Mouse (Mus musculus): ENCODE data around the gene Spi1. TPM values are rescaled to one million over a fixed set of nuclear protein-coding genes. Genes with fewer than 3 reads are reported as not detected.

The Spi1 gene
- polyA plus RNA-seq, 2 experiments: 15.6 to 20.5 TPM

GRCm38 (mm10) chr2:91070076-91070800, 12.0 kb upstream of the Spi1 start, which contains the start of gene Slc39a13:
Gene Slc39a13 (minus strand): TSS chr2:91070417.
- Histone ChIP-seq H3K4me1 (replicated peaks; ENCODE audit: control insufficient read depth in 2 of 2, insufficient read depth in 2 of 2, low read length in 1 of 2) (peaks cover 0 to 11% of the 10 kb centered on the region in 2 experiments; a peak in 3 of 4 replicates), H3K36me3 (replicated peaks; ENCODE audit: control insufficient read depth, insufficient read depth, low read depth) (no peaks in the 10 kb centered on the region), H3K4me3 (ENCODE audit: insufficient read depth in 1 of 2, low read depth in 2 of 2, low read length in 2 of 2) (peak within 1 kb of the TSS; percentile 68 to 73), H3K9me3 (ENCODE audit: control insufficient read depth, low read length) (no peaks in the 10 kb centered on the region), H3K4me2 (ENCODE audit: low read depth) (peak within 1 kb of the TSS; percentile 85), H3K27me3 (ENCODE audit: control insufficient read depth, insufficient read depth, low read length) (no peaks in the 10 kb centered on the region), H3K27ac (peak within 1 kb of the TSS; percentile 46), H3K9ac (replicated peaks) (peak within 1 kb of the TSS; percentile 72)
- ATAC-seq (ENCODE audit: insufficient read depth) (peak; percentile 96), DNase-seq (ENCODE audit: low read depth in 3 of 3, low spot score in 3 of 3) (peak; percentile 77 to 84 (median 81))
- WGBS (ENCODE audit: insufficient replicate concordance): under 1% methylated on average over 69 of the region's 69 CpGs
- TF ChIP-seq CTCF (IDR thresholded peaks at IDR 0.05; ENCODE audit: low read depth) (peak; percentile 99), EP300 (IDR thresholded peaks at IDR 0.05; ENCODE audit: low read depth) (peak; percentile 39; the same call in 1 of the 2 replicates)

DNA sequence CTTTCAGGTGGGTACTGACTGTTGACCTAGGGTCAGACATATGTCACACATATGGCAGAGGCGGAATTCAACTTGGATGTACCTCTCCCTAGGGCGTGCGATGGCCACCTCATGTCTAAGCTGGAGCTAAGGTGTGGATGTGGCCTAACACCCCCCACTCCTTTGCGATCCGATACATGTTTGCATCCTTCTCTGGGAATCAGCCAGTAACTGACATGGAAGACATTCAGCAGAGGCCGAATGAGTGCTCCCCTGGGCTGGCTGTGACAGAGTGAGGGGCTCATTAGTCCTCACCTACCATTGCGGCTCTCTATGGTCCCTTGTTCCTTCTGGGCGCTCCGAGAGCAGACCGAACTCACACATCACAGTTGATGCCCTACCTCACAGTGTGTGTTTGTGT, 11.1 kb upstream of the Spi1 start:
- TF ChIP-seq EP300 (IDR thresholded peaks at IDR 0.05; ENCODE audit: low read depth): no peak
- no peak for TF ChIP-seq CTCF (IDR thresholded peaks at IDR 0.05; ENCODE audit: low read depth)
- Histone ChIP-seq H3K4me1 (replicated peaks; ENCODE audit: control insufficient read depth in 2 of 2, insufficient read depth in 2 of 2, low read length in 1 of 2) (peaks cover 0 to 11% of the 10 kb centered on the region in 2 experiments; a peak in 3 of 4 replicates), H3K4me3 (ENCODE audit: insufficient read depth in 1 of 2, low read depth in 2 of 2, low read length in 2 of 2) (no peak overlapping the region), H3K36me3 (replicated peaks; ENCODE audit: control insufficient read depth, insufficient read depth, low read depth) (no peaks in the 10 kb centered on the region), H3K9ac (replicated peaks) (peak overlapping the region; percentile 54), H3K9me3 (ENCODE audit: control insufficient read depth, low read length) (no peaks in the 10 kb centered on the region), H3K27me3 (ENCODE audit: control insufficient read depth, insufficient read depth, low read length) (no peaks in the 10 kb centered on the region), H3K27ac (no peak overlapping the region), H3K4me2 (ENCODE audit: low read depth) (peak overlapping the region; percentile 85)
- 85% methylated on average over 10 of the region's 10 CpGs for WGBS (ENCODE audit: insufficient replicate concordance)
- DNase-seq (ENCODE audit: low read depth in 3 of 3, low spot score in 3 of 3) (no peak), ATAC-seq (ENCODE audit: insufficient read depth) (no peak)

- TF ChIP-seq EP300 (IDR thresholded peaks at IDR 0.05; ENCODE audit: low read depth) (no peak), CTCF (IDR thresholded peaks at IDR 0.05; ENCODE audit: low read depth) (no peak)
- DNase-seq (ENCODE audit: low read depth in 3 of 3, low spot score in 3 of 3): no peak
- Histone ChIP-seq H3K4me1 (replicated peaks; ENCODE audit: control insufficient read depth in 2 of 2, insufficient read depth in 2 of 2, low read length in 1 of 2) (peaks cover 0 to 11% of the 10 kb centered on the region in 2 experiments; a peak in 3 of 4 replicates), H3K9ac (replicated peaks) (no peak overlapping the region), H3K4me2 (ENCODE audit: low read depth) (no peak overlapping the region), H3K9me3 (ENCODE audit: control insufficient read depth, low read length) (no peaks in the 10 kb centered on the region), H3K36me3 (replicated peaks; ENCODE audit: control insufficient read depth, insufficient read depth, low read depth) (no peaks in the 10 kb centered on the region), H3K27ac (no peak overlapping the region), H3K27me3 (ENCODE audit: control insufficient read depth, insufficient read depth, low read length) (no peaks in the 10 kb centered on the region), H3K4me3 (ENCODE audit: insufficient read depth in 1 of 2, low read depth in 2 of 2, low read length in 2 of 2) (no peak overlapping the region)
- WGBS (ENCODE audit: insufficient replicate concordance): 50% methylated on average over 1 of the region's 1 CpGs
- ATAC-seq (ENCODE audit: insufficient read depth): no peak
Measured at GRCm38 (mm10) chr2:91072092-91072491, 10.1 kb upstream of the Spi1 start.

DNA sequence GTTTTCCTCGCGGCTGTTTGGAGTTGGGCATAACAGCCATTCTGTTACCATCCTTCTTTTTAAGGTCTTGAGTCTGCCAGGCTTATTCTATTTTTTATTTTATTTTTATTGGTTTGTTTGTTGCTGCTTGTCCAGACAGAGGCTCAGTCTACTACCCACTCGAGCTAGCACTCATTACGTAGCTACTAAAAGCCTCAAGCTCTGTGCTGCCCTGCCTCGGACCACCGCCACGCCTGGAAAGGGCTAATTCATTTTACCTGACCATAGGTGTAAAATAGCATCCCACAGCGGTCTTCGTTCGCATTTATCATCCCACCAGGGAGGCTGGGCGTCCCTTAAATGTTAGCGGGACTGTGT, 4.3 kb upstream of the Spi1 start:
- peak overlapping the region; percentile 69; the same call in 1 of the 2 replicates for H3K4me2 ChIP-seq (ENCODE audit: low read depth)
- ATAC-seq (ENCODE audit: insufficient read depth) (no peak), DNase-seq (ENCODE audit: low read depth in 3 of 3, low spot score in 3 of 3) (no peak)
- no peaks in the 10 kb centered on the region for H3K36me3 ChIP-seq (replicated peaks; ENCODE audit: control insufficient read depth, insufficient read depth, low read depth)
- H3K9ac ChIP-seq (replicated peaks): no peak overlapping the region
- H3K27ac ChIP-seq: no peak overlapping the region
- TF ChIP-seq EP300 (IDR thresholded peaks at IDR 0.05; ENCODE audit: low read depth) (no peak), CTCF (IDR thresholded peaks at IDR 0.05; ENCODE audit: low read depth) (no peak)
- H3K4me1 ChIP-seq (replicated peaks; ENCODE audit: control insufficient read depth in 2 of 2, insufficient read depth in 2 of 2, low read length in 1 of 2): peaks cover 2 to 3% of the 10 kb centered on the region in 2 experiments; a peak in 1 of 4 replicates
- no peaks in the 10 kb centered on the region for H3K27me3 ChIP-seq (ENCODE audit: control insufficient read depth, insufficient read depth, low read length)
- H3K9me3 ChIP-seq (ENCODE audit: control insufficient read depth, low read length): no peaks in the 10 kb centered on the region
- 36% methylated on average over 12 of the region's 12 CpGs for WGBS (ENCODE audit: insufficient replicate concordance)
- peak overlapping the region in 1 of 2 experiments; percentile 45; a peak in 2 of 4 replicates for H3K4me3 ChIP-seq (ENCODE audit: insufficient read depth in 1 of 2, low read depth in 2 of 2, low read length in 2 of 2)

- Histone ChIP-seq H3K36me3 (replicated peaks; ENCODE audit: control insufficient read depth, insufficient read depth, low read depth) (no peaks in the 10 kb centered on the region), H3K27ac (no peak overlapping the region), H3K4me2 (ENCODE audit: low read depth) (peak overlapping the region; percentile 69), H3K9ac (replicated peaks) (peak overlapping the region; percentile 34), H3K9me3 (ENCODE audit: control insufficient read depth, low read length) (no peaks in the 10 kb centered on the region), H3K4me1 (replicated peaks; ENCODE audit: control insufficient read depth in 2 of 2, insufficient read depth in 2 of 2, low read length in 1 of 2) (peaks cover 2 to 8% of the 10 kb centered on the region in 2 experiments; a peak in 1 of 4 replicates), H3K27me3 (ENCODE audit: control insufficient read depth, insufficient read depth, low read length) (no peaks in the 10 kb centered on the region), H3K4me3 (ENCODE audit: insufficient read depth in 1 of 2, low read depth in 2 of 2, low read length in 2 of 2) (peak overlapping the region; percentile 45 to 48)
- ATAC-seq (ENCODE audit: insufficient read depth) (peak; percentile 34; the same call in 1 of the 2 replicates), DNase-seq (ENCODE audit: low read depth in 3 of 3, low spot score in 3 of 3) (no peak)
- WGBS (ENCODE audit: insufficient replicate concordance): 2% methylated on average over 36 of the region's 36 CpGs
- no peak for TF ChIP-seq CTCF (IDR thresholded peaks at IDR 0.05; ENCODE audit: low read depth)
- TF ChIP-seq EP300 (IDR thresholded peaks at IDR 0.05; ENCODE audit: low read depth): no peak
Measured at GRCm38 (mm10) chr2:91078314-91079025, 3.7 kb upstream of the Spi1 start.
